Mouse (Mus musculus) CH12.LX (cell line): ENCODE measurements around the gene Pde4b. TPM values are rescaled to one million over a fixed set of nuclear protein-coding genes. Genes with fewer than 3 reads are reported as not detected.

Experiments
- DNase-seq: peaks from one replicate; pipeline ENCODE4 v3.0.0-alpha.2; 2013; ENCODE audit errors: extremely low read depth
- H3K27ac ChIP-seq: 2 replicates; pipeline ENCODE4 v1.5.1; 2012; ENCODE audit warnings: low read depth, mild to moderate bottlenecking, control low read depth, moderate library complexity; ENCODE audit not compliant: insufficient read depth
- H3K27me3 ChIP-seq: replicated peaks from 2 replicates; pipeline ENCODE3; 2012; ENCODE audit warnings: inconsistent platforms
- H3K36me3 ChIP-seq, 2 experiments: replicated peaks in 1 of 2; 2 replicates each; pipeline versions ENCODE3 to v1.6.1; 2012; ENCODE audit warnings: inconsistent platforms in 1 of 2, low read length in 1 of 2, mild to moderate bottlenecking in 1 of 2, mixed read lengths in 1 of 2, moderate library complexity in 1 of 2; ENCODE audit not compliant: control insufficient read depth in 1 of 2, insufficient read depth in 1 of 2
- H3K4me1 ChIP-seq, 2 experiments: 2 replicates each; pipeline ENCODE4 v1.6.1; 2012; ENCODE audit warnings: inconsistent platforms in 1 of 2, moderate library complexity in 1 of 2; ENCODE audit not compliant: insufficient read depth in 2 of 2, control insufficient read depth in 1 of 2
- H3K4me2 ChIP-seq: 2 replicates; pipeline ENCODE4 v1.6.1; 2012; ENCODE audit warnings: low read depth, mild to moderate bottlenecking, control low read depth; ENCODE audit not compliant: poor library complexity, insufficient read depth, severe bottlenecking
- H3K4me3 ChIP-seq, 3 experiments: fragments of 150-350 bp in 1 of 3; sonication (generic) in 1 of 3; replicated peaks in 1 of 3; 2 replicates each; pipeline versions ENCODE3 to v1.5.1; 2011 to 2012; ENCODE audit warnings: low read depth in 2 of 3, low read length in 2 of 3, mild to moderate bottlenecking in 2 of 3, moderate library complexity in 2 of 3, control low read depth in 1 of 3, improper control_type of control experiment in 1 of 3, inconsistent platforms in 1 of 3, mixed read lengths in 1 of 3; ENCODE audit not compliant: poor library complexity in 1 of 3
- H3K79me2 ChIP-seq: replicated peaks from 2 replicates; pipeline ENCODE4 v1.6.1; 2012; ENCODE audit warnings: mild to moderate bottlenecking, moderate library complexity; ENCODE audit not compliant: control insufficient read depth, poor library complexity, insufficient read depth, severe bottlenecking; ENCODE audit errors: extremely low read depth
- H3K9ac ChIP-seq: 2 replicates; pipeline ENCODE4 v1.6.1; 2012; ENCODE audit warnings: low read depth, mild to moderate bottlenecking, control low read depth, moderate library complexity; ENCODE audit not compliant: insufficient read depth
- H3K9me3 ChIP-seq: replicated peaks from 2 replicates; pipeline ENCODE3; 2012; ENCODE audit warnings: low read length, inconsistent platforms, mixed read lengths
- BHLHE40 ChIP-seq: IDR thresholded peaks from 2 replicates; pipeline ENCODE4 v1.6.1; 2011; ENCODE audit warnings: mild to moderate bottlenecking, low read depth, low read length, improper control_type of control experiment
- CHD1 ChIP-seq: IDR thresholded peaks from 2 replicates; pipeline ENCODE4 v1.6.1; 2012; ENCODE audit warnings: low read depth, low read length, improper control_type of control experiment, inconsistent platforms
- CHD2 ChIP-seq: IDR thresholded peaks from 2 replicates; pipeline ENCODE4 v1.6.1; 2011; ENCODE audit warnings: low read length, improper control_type of control experiment
- CTCF ChIP-seq, 2 experiments: IDR thresholded peaks in 1 of 2; conservative IDR thresholded peaks in 1 of 2; 2 replicates each; pipeline ENCODE4 v1.5.1; 2011 to 2012; ENCODE audit warnings: low read depth in 2 of 2, low read length in 2 of 2, improper control_type of control experiment in 1 of 2, inconsistent platforms in 1 of 2, mild to moderate bottlenecking in 1 of 2, moderate library complexity in 1 of 2
- E2F4 ChIP-seq: IDR thresholded peaks from 2 replicates; pipeline ENCODE4 v1.6.1; 2011; ENCODE audit warnings: low read depth, low read length, improper control_type of control experiment; ENCODE audit not compliant: insufficient replicate concordance
- ELF1 ChIP-seq: IDR thresholded peaks from 2 replicates; pipeline ENCODE4 v1.6.1; 2014; ENCODE audit warnings: low read depth, mild to moderate bottlenecking, inconsistent platforms, low read length, improper control_type of control experiment
- ETS1 ChIP-seq: conservative IDR thresholded peaks from 2 replicates; pipeline ENCODE4 v1.6.1; 2012; ENCODE audit warnings: low read depth, mild to moderate bottlenecking, inconsistent platforms, low read length, improper control_type of control experiment, moderate library complexity
- GABPA ChIP-seq: IDR thresholded peaks from 2 replicates; pipeline ENCODE4 v1.6.1; 2012; ENCODE audit warnings: low read depth, low read length, improper control_type of control experiment, inconsistent platforms; ENCODE audit not compliant: insufficient replicate concordance
- HCFC1 ChIP-seq: IDR thresholded peaks from 2 replicates; pipeline ENCODE4 v1.6.1; 2012; ENCODE audit warnings: low read depth, mild to moderate bottlenecking, inconsistent platforms, low read length, improper control_type of control experiment
- IRF4 ChIP-seq: IDR thresholded peaks from 2 replicates; pipeline ENCODE4 v1.6.1; 2014; ENCODE audit warnings: low read depth, mild to moderate bottlenecking, inconsistent platforms, low read length, improper control_type of control experiment
- JUN ChIP-seq: IDR thresholded peaks from 2 replicates; pipeline ENCODE4 v1.6.1; 2011; ENCODE audit warnings: low read depth, mild to moderate bottlenecking, low read length, improper control_type of control experiment, moderate library complexity; ENCODE audit not compliant: insufficient read depth
- MAFK ChIP-seq: IDR thresholded peaks from 2 replicates; pipeline ENCODE4 v1.6.1; 2011; ENCODE audit warnings: low read length, improper control_type of control experiment; ENCODE audit not compliant: insufficient replicate concordance
- MAZ ChIP-seq: IDR thresholded peaks from 2 replicates; pipeline ENCODE4 v1.6.1; 2012; ENCODE audit warnings: low read depth, mild to moderate bottlenecking, inconsistent platforms, low read length, improper control_type of control experiment, moderate library complexity
- MYC ChIP-seq: IDR thresholded peaks from 2 replicates; pipeline ENCODE4 v1.6.1; 2011; ENCODE audit warnings: low read depth, mild to moderate bottlenecking, improper control_type of control experiment, low read length
- NELFE ChIP-seq: IDR thresholded peaks from 2 replicates; pipeline ENCODE4 v1.6.1; 2011; ENCODE audit warnings: low read depth, low read length, improper control_type of control experiment
- NRF1 ChIP-seq: IDR thresholded peaks from 2 replicates; pipeline ENCODE4 v1.6.1; 2014; ENCODE audit warnings: low read depth, mild to moderate bottlenecking, inconsistent platforms, low read length, improper control_type of control experiment, moderate library complexity
- PAX5 ChIP-seq: IDR thresholded peaks from 2 replicates; pipeline ENCODE4 v1.6.1; 2012; ENCODE audit warnings: low read length, inconsistent platforms, mixed read lengths
- POLR2A ChIP-seq: IDR thresholded peaks from 2 replicates; pipeline ENCODE4 v1.6.1; 2011; ENCODE audit warnings: low read depth, mild to moderate bottlenecking, improper control_type of control experiment, low read length
- RAD21 ChIP-seq: IDR thresholded peaks from 2 replicates; pipeline ENCODE4 v1.6.1; 2011; ENCODE audit warnings: low read depth, mild to moderate bottlenecking, low read length, improper control_type of control experiment, moderate library complexity
- RCOR1 ChIP-seq: conservative IDR thresholded peaks from 2 replicates; pipeline ENCODE4 v1.6.1; 2012; ENCODE audit warnings: low read depth, mild to moderate bottlenecking, inconsistent platforms, low read length, improper control_type of control experiment
- SIN3A ChIP-seq: IDR thresholded peaks from 2 replicates; pipeline ENCODE4 v1.6.1; 2012; ENCODE audit warnings: low read length, improper control_type of control experiment, inconsistent platforms
- SMC3 ChIP-seq: IDR thresholded peaks from 2 replicates; pipeline ENCODE4 v1.6.1; 2011; ENCODE audit warnings: low read depth, low read length, improper control_type of control experiment
- TBP ChIP-seq: conservative IDR thresholded peaks from 2 replicates; pipeline ENCODE4 v1.6.1; 2011; ENCODE audit warnings: low read depth, low read length, improper control_type of control experiment
- TCF12 ChIP-seq: IDR thresholded peaks from 2 replicates; pipeline ENCODE4 v1.6.1; 2014; ENCODE audit warnings: low read depth, mild to moderate bottlenecking, inconsistent platforms, low read length, improper control_type of control experiment
- UBTF ChIP-seq: IDR thresholded peaks from 2 replicates; pipeline ENCODE4 v1.6.1; 2012; ENCODE audit warnings: low read depth, mild to moderate bottlenecking, inconsistent platforms, low read length, improper control_type of control experiment, moderate library complexity
- USF1 ChIP-seq: IDR thresholded peaks from 2 replicates; pipeline ENCODE4 v1.6.1; 2014; ENCODE audit warnings: low read depth, mild to moderate bottlenecking, inconsistent platforms, low read length, improper control_type of control experiment
- USF2 ChIP-seq: conservative IDR thresholded peaks from 2 replicates; pipeline ENCODE4 v1.6.1; 2011; ENCODE audit warnings: low read depth, low read length, improper control_type of control experiment
- ZC3H11A ChIP-seq: IDR thresholded peaks from 2 replicates; pipeline ENCODE4 v1.6.1; 2012; ENCODE audit warnings: low read depth, mild to moderate bottlenecking, inconsistent platforms, low read length, improper control_type of control experiment
- ZKSCAN1 ChIP-seq: IDR thresholded peaks from 2 replicates; pipeline ENCODE4 v1.6.1; 2012; ENCODE audit warnings: low read depth, inconsistent platforms, low read length, improper control_type of control experiment, borderline replicate concordance
- ZMIZ1 ChIP-seq: IDR thresholded peaks from 2 replicates; pipeline ENCODE4 v1.6.1; 2012; ENCODE audit warnings: low read depth, mild to moderate bottlenecking, inconsistent platforms, low read length, improper control_type of control experiment
- ZNF384 ChIP-seq: IDR thresholded peaks from 2 replicates; pipeline ENCODE4 v1.6.1; 2012; ENCODE audit warnings: low read depth, low read length, improper control_type of control experiment, inconsistent platforms
- dilution Hi-C: fragments of 300-500 bp; cut with MboI; formaldehyde crosslinking; loops from 2 replicates; pipeline ENCODE4 v1.14.3; 2020; ENCODE audit warnings: low sequenced_read_pairs; ENCODE audit not compliant: extremely low pct_unique_long_range_greater_than_20kb, extremely low pct_ligation_motif_present
- in situ Hi-C: fragments of 300-500 bp; cut with MboI; formaldehyde crosslinking; loops from 3 replicates; pipeline ENCODE4 v1.14.3; 2019; ENCODE audit warnings: low sequenced_read_pairs, low pct_ligation_motif_present, low pct_unique_long_range_greater_than_20kb, mixed read lengths
- polyA plus RNA-seq: library from polyadenylated mRNA; unstranded; fragments of >175 nt; gene quantifications from 2 replicates; pipeline ENCODE4 v1.2.1, GENCODE M21; 2012; ENCODE audit warnings: low read depth; ENCODE audit not compliant: insufficient read length
- total RNA-seq, 2 experiments: library from RNA; depleted of rRNA; stranded (reverse); fragments of 300-350 nt in 1 of 2; fragments of >200 nt in 1 of 2; gene quantifications; 2 replicates each; pipeline ENCODE4 v1.2.3; 2012 to 2014

Gene Pde4b
- total and polyA plus RNA-seq, 3 experiments = 9.6 to 24.2 (median 21.8) TPM

DNA sequence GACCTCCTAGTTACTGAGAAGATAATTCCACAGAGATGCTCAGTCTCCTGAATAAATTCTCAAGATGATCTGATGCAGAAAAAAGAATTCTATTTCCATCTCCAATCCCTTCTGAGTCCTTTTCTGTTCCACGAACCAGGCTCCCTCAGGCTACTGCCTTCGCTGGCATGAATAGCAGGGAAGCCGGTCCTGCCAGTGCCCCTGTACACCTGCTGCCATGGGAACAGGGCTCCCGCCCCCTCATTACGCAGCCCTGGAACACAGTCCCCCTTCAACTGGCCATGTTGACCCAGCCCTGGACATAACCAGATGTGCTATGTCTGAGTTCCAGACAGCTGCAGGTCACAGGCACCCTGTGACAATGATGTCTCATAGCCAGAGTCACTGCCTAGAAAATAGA lies 535.6 kb downstream of the Pde4b start:
- DNase-seq = no peak
- peaks cover 33 to 58% of the 10 kb centered on the region in 2 experiments for H3K4me1 ChIP-seq
- H3K27ac ChIP-seq = no peak overlapping the region

DNA sequence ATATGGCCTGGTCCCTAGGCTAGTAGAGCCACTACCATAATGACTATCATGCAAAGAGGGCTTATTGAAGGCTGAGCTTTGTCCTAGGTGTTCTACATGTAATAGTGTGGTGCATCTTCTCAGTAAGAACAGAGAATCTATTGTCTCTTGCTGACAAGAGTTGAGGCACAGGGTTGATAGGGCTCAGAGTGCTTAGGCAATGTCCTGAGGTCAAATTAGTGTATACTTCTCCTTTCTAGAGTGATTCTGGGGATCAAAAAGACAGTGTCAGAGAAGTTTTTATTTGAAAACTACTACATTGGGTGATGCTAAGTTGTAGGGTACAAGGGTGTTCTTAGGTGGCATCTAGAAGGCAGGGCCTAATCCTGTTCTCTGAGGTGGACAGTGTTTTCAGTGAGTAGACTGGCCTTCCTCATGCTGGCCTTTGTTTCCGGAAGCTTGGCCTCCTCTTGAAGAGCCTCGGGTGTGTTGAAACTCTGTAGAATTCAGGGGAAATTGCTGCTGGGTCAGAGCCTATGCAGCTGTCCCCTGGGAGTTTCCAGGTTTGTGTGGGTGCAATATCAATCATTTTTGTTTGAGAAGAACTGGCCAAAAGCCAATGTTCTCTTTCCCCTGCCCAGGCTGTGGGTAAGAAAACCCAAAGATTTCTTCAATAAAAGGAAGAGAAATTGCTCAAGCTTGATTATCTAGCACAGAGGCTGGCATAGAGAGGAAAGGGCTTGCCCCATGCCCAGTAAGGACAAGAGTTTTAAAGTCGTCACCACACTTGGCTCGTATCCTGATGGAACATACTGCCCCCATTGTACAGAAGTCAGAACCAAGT lies 536.7 kb downstream of the Pde4b start:
- no peaks in the 10 kb centered on the region for H3K27me3 ChIP-seq
- dilution Hi-C loops = no loop called here
- H3K9me3 ChIP-seq = no peaks in the 10 kb centered on the region
- no peaks in the 10 kb centered on the region for H3K36me3 ChIP-seq
- in situ Hi-C loops = no loop called here
- peak overlapping the region; percentile 69 for H3K27ac ChIP-seq
- H3K4me3 ChIP-seq = no peak overlapping the region
- H3K4me2 ChIP-seq = peak overlapping the region; percentile 10; the same call in 1 of the 2 replicates
- peaks cover 32 to 51% of the 10 kb centered on the region in 2 experiments for H3K4me1 ChIP-seq
- H3K79me2 ChIP-seq = no peaks in the 10 kb centered on the region
- no peak overlapping the region for H3K9ac ChIP-seq
- DNase-seq = peak; percentile 46
- TF ChIP-seq NRF1 (no peak), IRF4 (peak; percentile 72), JUN (no peak), ELF1 (peak; percentile 81), CHD1 (no peak), E2F4 (no peak), MAFK (no peak), CTCF (conservative IDR thresholded peaks at IDR 0.05 in 1 of 2, IDR thresholded peaks at IDR 0.05 in 1 of 2; ENCODE audit: low read depth in 2 of 2, low read length in 2 of 2) (no peak), ZNF384 (no peak), POLR2A (no peak), USF2 (no peak), MYC (no peak), ZC3H11A (no peak), ZKSCAN1 (no peak), ZMIZ1 (no peak), TBP (0 out of 2 replicates have a peak, but pooled peaks have one; percentile 20), CHD2 (no peak), RCOR1 (no peak), MAZ (no peak), SIN3A (no peak), TCF12 (peak; percentile 26; the same call in 1 of the 2 replicates), HCFC1 (peak; percentile 28; the same call in 1 of the 2 replicates), PAX5 (no peak), NELFE (no peak), UBTF (no peak), BHLHE40 (peak; percentile 34; the same call in 1 of the 2 replicates), GABPA (no peak), USF1 (no peak), RAD21 (no peak), ETS1 (no peak; the same call in 1 of the 2 replicates), SMC3 (no peak; the same call in 1 of the 2 replicates)

More for the DNA sequence above, 535.6 kb downstream of the Pde4b start:
- Histone ChIP-seq H3K36me3 (no peaks in the 10 kb centered on the region), H3K4me2 (no peak overlapping the region), H3K27me3 (no peaks in the 10 kb centered on the region), H3K9ac (no peak overlapping the region), H3K79me2 (no peaks in the 10 kb centered on the region), H3K4me3 (no peak overlapping the region), H3K9me3 (no peaks in the 10 kb centered on the region)
- dilution Hi-C loops = no loop called here
- in situ Hi-C loops = no loop called here
- TF ChIP-seq USF2 = no peak
- TF ChIP-seq PAX5 = no peak
